Mouse (Mus musculus) gastrocnemius, postnatal 4 days (tissue): ENCODE measurements around the gene H2-Q1. TPM values are rescaled to one million over a fixed set of nuclear protein-coding genes. Genes with fewer than 3 reads are reported as not detected.
A peak's percentile ranks its signal among the peaks of the same experiment; 100 is the strongest.
"Not testable (repeated sequence)": the region's sequence is repeated elsewhere in the genome, so short reads cannot be mapped to it uniquely, and the experiment has no call there.

Source experiments
- DNase-seq, 2 experiments: peaks; one replicate each; pipeline ENCODE4 v3.0.0; 2021 to 2022; ENCODE audit warnings: low spot score in 2 of 2, mixed read lengths in 2 of 2
- total RNA-seq, 2 experiments: library from RNA; stranded (reverse); gene quantifications; 2 replicates each; pipeline ENCODE4 v1.2.3; 2021

H2-Q1 gene
- total RNA-seq, 2 experiments from 2014 or later: 0.52 to 0.67 TPM

DNA sequence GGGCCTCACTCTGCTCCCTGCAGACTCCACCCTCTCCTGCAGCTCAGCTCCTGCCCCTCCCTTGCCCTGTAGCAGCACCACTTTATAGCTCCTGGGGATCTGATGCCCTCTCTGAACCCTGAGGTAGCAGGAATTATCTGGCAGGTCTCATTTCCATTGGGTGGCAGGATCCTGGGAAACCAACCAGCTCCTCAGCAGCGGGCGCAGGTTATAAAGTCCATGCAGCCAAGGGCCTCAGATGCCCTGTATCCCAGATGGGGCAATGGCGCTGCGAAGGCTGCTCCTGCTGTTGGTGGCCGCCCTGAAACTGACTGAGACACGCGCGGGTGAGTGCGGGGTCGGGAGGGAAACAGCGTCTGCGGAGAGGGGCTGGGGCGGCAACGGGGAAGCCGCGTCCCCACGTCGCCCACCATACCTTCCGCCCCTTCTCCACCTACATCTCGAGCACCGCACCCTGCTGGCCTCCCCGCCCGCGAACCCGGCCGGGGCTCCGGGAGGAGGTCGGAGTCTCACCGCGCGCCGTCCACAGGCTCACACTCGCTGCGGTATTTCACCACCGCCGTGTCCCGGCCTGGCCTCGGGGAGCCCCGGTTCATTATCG, 22.0 kb downstream of the H2-Q1 start, which contains the start of gene H2-Q2:
TSS of gene H2-Q2 (plus strand) at position 172 of the 601 bp plus-strand sequence.
- DNase-seq: no peak

DNA sequence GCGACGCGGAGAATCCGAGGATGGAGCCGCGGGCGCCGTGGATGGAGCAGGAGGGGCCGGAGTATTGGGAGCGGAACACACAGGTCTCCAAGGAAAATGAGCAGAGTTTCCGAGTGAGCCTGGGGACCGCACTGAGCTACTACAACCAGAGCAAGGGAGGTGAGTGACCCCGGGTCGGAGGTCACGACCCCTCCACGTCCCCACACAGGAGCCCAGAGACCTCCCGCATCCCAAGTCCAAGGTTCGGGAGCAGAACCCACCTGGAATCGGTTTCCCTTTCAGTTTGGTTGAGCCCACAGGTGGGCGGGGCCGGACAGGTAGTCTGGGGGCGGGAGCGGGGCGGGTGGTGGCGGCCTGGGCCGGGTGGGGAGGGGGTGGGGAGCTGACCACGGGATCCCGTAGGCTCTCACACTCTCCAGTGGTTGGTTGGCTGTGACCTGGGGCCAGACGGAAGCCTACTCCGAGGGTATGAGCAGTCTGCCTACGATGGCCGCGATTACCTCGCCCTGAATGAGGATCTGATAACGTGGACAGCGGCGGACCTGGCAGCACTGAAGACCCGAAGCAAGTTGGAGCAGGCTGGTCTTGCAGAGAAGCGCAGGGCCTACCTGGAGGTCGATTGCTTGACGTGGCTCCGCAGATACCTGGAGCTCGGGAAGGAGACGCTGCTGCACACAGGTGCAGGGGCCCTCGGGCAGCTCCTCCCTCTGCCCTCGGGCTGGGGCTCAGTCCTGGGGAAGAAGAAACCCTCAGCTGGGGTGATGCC, 22.7 kb downstream of the H2-Q1 start:
- DNase-seq: no peak

DNA sequence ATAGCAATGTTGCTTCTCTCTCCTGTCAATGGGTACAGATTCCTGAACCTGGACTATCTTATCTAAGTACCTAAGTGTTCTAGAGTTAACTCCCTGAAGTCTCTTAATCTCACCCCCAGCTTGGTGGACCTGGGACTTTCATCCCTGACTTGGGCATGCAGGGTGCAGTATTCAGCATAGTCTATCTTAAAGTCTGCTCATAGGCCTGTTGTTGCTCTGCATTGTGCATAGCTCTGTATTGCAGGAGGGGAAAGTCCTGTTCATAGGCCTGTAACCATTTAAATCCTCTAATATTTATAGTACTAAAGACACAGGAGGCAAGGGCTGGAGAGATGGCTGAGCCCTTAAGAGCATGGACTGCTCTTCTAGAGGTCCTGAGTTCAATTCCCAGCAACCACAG, 27.5 kb downstream of the H2-Q1 start:
- not testable (repeated sequence) for DNase-seq

DNA sequence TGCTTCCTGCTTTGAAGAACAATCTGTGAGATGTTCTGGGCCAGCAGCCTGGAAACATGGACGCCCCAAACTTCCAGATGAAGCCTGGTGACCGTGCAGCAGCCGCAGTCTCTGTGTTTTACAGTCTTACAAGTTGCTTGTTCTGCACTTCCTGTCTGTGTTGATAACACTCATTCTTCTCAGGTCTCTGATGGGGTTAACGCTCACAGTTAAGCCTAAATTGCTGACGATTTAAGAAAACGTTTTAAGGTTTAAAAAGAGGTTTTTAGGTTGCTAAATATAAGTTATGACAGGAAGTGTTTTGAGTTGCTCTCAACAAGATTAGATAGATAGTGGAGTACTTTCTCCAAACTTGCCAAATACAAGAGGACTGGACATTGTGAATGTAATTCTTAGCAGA, 33.1 kb downstream of the H2-Q1 start:
- DNase-seq: peak in 1 of 2 experiments; percentile 3

DNA sequence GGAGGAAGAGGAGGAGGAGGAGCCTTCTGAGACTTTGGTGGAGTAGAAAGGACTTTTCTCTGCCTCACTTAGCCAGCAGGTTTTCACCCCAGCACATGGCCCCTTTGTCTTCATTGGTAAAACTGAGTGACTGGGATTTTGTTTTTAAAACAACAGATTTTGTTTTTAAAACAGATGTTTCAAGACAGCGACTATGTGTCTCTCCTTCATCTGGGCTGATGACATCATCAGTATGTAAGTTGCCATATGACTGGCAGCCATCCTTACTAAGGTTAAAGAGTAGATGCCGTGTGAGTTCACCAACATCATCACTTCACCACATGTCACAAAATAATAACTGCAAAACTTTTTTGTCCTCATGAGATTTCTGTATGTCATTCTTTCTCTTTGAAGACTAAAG, 33.9 kb downstream of the H2-Q1 start:
- DNase-seq: no peak

DNA sequence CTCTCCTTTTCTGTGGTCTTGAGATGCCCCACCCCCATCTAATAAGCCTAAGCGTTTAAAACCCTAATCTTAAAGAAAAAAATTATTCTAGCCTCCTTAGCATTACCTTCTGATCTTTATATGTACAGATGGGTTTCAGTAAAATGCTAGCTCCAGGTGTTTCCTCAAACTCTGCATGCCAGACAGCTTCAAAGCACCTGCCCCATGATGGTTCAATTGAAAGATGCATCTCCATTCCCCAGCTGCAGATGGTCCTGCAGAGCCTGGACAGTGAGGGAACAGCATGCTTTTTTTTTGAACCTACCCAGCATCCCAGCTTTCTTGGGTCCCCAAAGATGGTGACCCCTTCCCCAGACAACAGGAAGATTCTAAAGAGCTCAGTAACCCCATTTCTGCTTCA, 36.9 kb downstream of the H2-Q1 start:
- no peak for DNase-seq

DNA sequence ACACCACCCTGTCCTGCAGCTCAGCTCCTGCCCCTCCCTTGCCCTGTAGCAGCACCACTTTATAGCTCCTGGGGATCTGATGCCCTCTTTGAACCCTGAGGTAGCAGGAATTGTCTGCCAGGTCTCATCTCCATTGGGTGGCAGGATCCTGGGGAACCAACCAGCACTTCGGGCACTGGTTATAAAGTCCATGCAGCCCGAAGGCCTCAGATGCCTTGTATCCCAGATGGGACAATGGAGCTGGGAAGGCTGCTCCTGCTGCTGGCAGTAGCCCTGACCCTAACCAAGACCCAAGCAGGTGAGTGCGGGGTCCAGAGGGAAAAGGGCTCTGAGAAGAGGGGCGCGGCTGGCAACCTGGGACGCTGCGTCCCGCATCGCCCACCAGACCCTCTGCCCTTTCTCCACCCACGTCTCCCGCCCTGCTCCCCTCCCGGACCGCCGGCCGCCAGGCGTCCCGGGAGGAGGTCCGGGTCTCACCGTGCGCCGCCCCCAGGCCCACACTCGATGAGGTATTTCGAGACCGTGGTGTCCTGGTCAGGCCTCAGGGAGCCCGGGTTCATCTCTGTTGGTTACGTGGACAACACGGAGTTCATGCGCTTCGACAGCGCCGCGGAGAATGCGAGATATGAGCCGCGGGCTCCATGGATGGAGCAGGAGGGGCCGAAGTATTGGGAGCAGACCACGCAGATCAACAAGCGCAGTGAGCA, 38.7 kb downstream of the H2-Q1 start:
- DNase-seq: no peak

DNA sequence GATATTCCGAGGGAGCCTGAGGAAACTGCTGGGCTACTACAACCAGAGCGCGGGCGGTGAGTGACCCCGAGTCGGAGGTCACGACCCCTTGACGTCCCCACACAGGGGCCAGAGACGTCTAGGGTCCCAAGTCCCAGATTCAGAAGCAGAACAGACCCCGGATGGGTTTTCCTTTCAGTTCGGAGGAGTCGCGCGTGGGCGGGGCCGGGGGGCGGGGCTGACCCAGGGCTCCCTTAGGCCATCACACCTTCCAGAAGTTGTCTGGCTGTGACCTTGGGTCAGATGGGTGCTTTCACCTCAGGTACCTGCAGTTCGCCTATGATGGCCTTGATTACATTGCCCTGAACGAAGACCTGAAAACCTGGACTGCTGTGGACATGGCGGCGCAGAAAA, 39.3 kb downstream of the H2-Q1 start:
- no peak for DNase-seq

Other genes starting within 250 kb of the H2-Q1 start
- gene Ly6g6e, start 243.5 kb upstream of the H2-Q1 start, total RNA-seq: not detected
- 1 to 10 TPM in 1 of 2 experiments, under 1 TPM in 1; 0.91 to 1.2 TPM for gene Ly6g6d, start 242.3 kb upstream of the H2-Q1 start, total RNA-seq
- under 1 TPM in 1 of 2 experiments, not detected in 1; 0.31 TPM for gene Ly6g6f, start 234.8 kb upstream of the H2-Q1 start, total RNA-seq
- gene Abhd16a, start 231.1 kb upstream of the H2-Q1 start, total RNA-seq: 10 to 100 TPM; 67.2 to 69.3 TPM
- not detected for gene Ly6g5c, start 212.1 kb upstream of the H2-Q1 start, total RNA-seq
- gene Ly6g5b, start 205.0 kb upstream of the H2-Q1 start, total RNA-seq: 1 to 10 TPM in 1 of 2 experiments, under 1 TPM in 1; 0.44 to 1.2 TPM
- gene Gpank1, start 198.9 kb upstream of the H2-Q1 start, total RNA-seq: 1 to 10 TPM; 5.6 to 7.4 TPM
- 100 to 1,000 TPM; 174 to 185 TPM for gene Csnk2b, start 198.4 kb upstream of the H2-Q1 start, total RNA-seq
- 10 to 100 TPM; 20.0 to 21.0 TPM for gene D17H6S53E, start 194.0 kb upstream of the H2-Q1 start, total RNA-seq
- gene Apom, start 188.4 kb upstream of the H2-Q1 start, total RNA-seq: 1 to 10 TPM in 1 of 2 experiments, not detected in 1; 1.2 TPM
- gene Bag6, start 185.2 kb upstream of the H2-Q1 start, total RNA-seq: 100 to 1,000 TPM; 265 to 276 TPM
- gene Prrc2a, start 155.5 kb upstream of the H2-Q1 start, total RNA-seq: 100 to 1,000 TPM; 183 to 193 TPM
- 1 to 10 TPM; 6.0 to 6.3 TPM for gene Aif1, start 144.3 kb upstream of the H2-Q1 start, total RNA-seq
- 10 to 100 TPM in 1 of 2 experiments, 1 to 10 TPM in 1; 7.7 to 11.1 TPM for gene Lst1, start 132.0 kb upstream of the H2-Q1 start, total RNA-seq
- gene Ltb, start 126.0 kb upstream of the H2-Q1 start, total RNA-seq: under 1 TPM; 0.74 to 0.78 TPM
- gene Tnf, start 118.4 kb upstream of the H2-Q1 start, total RNA-seq: 1 to 10 TPM; 1.1 to 1.7 TPM
- under 1 TPM; 0.31 to 0.32 TPM for gene Lta, start 115.1 kb upstream of the H2-Q1 start, total RNA-seq
- under 1 TPM in 1 of 2 experiments, not detected in 1; 0.52 TPM for gene Gm16181, start 99.6 kb upstream of the H2-Q1 start, total RNA-seq
- gene Atp6v1g2, start 86.7 kb upstream of the H2-Q1 start, total RNA-seq: 1 to 10 TPM; 2.7 to 3.2 TPM
- 10 to 100 TPM; 13.9 to 15.8 TPM for gene Nfkbil1, start 84.6 kb upstream of the H2-Q1 start, total RNA-seq
- 100 to 1,000 TPM; 219 to 233 TPM for gene Ddx39b, start 78.7 kb upstream of the H2-Q1 start, total RNA-seq
- 10 to 100 TPM; 44.5 to 55.8 TPM for gene H2-D1, start 57.7 kb upstream of the H2-Q1 start, total RNA-seq
- under 1 TPM; 0.59 to 0.93 TPM for gene H2-Q2, start 21.8 kb downstream of the H2-Q1 start, total RNA-seq
- 1 to 10 TPM; 5.2 to 6.2 TPM for gene H2-Q4, start 59.2 kb downstream of the H2-Q1 start, total RNA-seq
- under 1 TPM; 0.34 to 0.41 TPM for gene H2-Q6, start 104.4 kb downstream of the H2-Q1 start, total RNA-seq
- 1 to 10 TPM in 1 of 2 experiments, under 1 TPM in 1; 0.71 to 1.0 TPM for gene H2-Q7, start 118.8 kb downstream of the H2-Q1 start, total RNA-seq
- 1 to 10 TPM in 1 of 2 experiments, under 1 TPM in 1; 0.32 to 1.6 TPM for gene H2-Q10, start 149.7 kb downstream of the H2-Q1 start, total RNA-seq
- under 1 TPM; 0.20 to 0.26 TPM for gene Pou5f1, start 185.6 kb downstream of the H2-Q1 start, total RNA-seq
- gene Tcf19, start 196.4 kb downstream of the H2-Q1 start, total RNA-seq: 10 to 100 TPM; 28.1 to 29.9 TPM
- gene Cchcr1, start 196.7 kb downstream of the H2-Q1 start, total RNA-seq: 10 to 100 TPM; 13.8 to 15.0 TPM
- not detected for gene Psors1c2, start 212.8 kb downstream of the H2-Q1 start, total RNA-seq
- gene Cdsn, start 231.7 kb downstream of the H2-Q1 start, total RNA-seq: under 1 TPM; 0.29 to 0.39 TPM
- gene 2300002M23Rik, start 247.0 kb downstream of the H2-Q1 start, total RNA-seq: not detected